Mouse (Mus musculus) regulatory T cell (primary cell): ENCODE data around the gene Raet1e.
"Not testable (repeated sequence)": the region's sequence is repeated elsewhere in the genome, so short reads cannot be mapped to it uniquely, and the experiment has no call there.

ENCODE experiments used
- in situ Hi-C: fragments of 300-600 bp; cut with MboI, MseI; formaldehyde crosslinking; loops from one replicate; pipeline ENCODE4 v1.15.1; 2025; ENCODE audit warnings: high pct_unique_total_duplicates

Raet1e gene

GRCm38 (mm10) chr10:22360957-22361356 is 202.6 kb downstream of the Raet1e start:
- in situ Hi-C loops: not testable (repeated sequence)

- in situ Hi-C loops: not testable (repeated sequence)
Observed at GRCm38 (mm10) chr10:22361415-22362352, 203.3 kb downstream of the Raet1e start.

- in situ Hi-C loops: not testable (repeated sequence)
Observed at GRCm38 (mm10) chr10:22362466-22362865, 204.1 kb downstream of the Raet1e start.

GRCm38 (mm10) chr10:22364915-22365314 is 206.5 kb downstream of the Raet1e start:
- in situ Hi-C loops: not testable (repeated sequence)

GRCm38 (mm10) chr10:22381226-22381625 is 222.9 kb downstream of the Raet1e start:
- in situ Hi-C loops: not testable (repeated sequence)

- in situ Hi-C loops: not testable (repeated sequence)
Observed at GRCm38 (mm10) chr10:22390146-22390545, 231.8 kb downstream of the Raet1e start.

GRCm38 (mm10) chr10:22391616-22392015 is 233.2 kb downstream of the Raet1e start:
- in situ Hi-C loops: not testable (repeated sequence)

- in situ Hi-C loops: not testable (repeated sequence)
Observed at GRCm38 (mm10) chr10:22393028-22393824, 234.9 kb downstream of the Raet1e start.

GRCm38 (mm10) chr10:22396680-22397079 is 238.3 kb downstream of the Raet1e start:
- in situ Hi-C loops: not testable (repeated sequence)

- in situ Hi-C loops: loop anchor here (10.0 kb wide), 1 partner anchor 368 kb away; no protein-coding TSS in a partner anchor
Observed at GRCm38 (mm10) chr10:22402225-22402917, 244.0 kb downstream of the Raet1e start.

- in situ Hi-C loops: not testable (repeated sequence)
Observed at GRCm38 (mm10) chr10:22413702-22414494, 255.5 kb downstream of the Raet1e start.
